Mouse (Mus musculus) adrenal gland, adult 18-20 months (tissue): ENCODE results near the gene Fat4. TPM values are rescaled to one million over a fixed set of nuclear protein-coding genes. Genes with fewer than 3 reads are reported as not detected.

Experiments used
- DNase-seq, 2 experiments: peaks; one replicate each; pipeline ENCODE4 v3.0.0; 2021 to 2022; ENCODE audit warnings: low spot score in 2 of 2
- total RNA-seq, 2 experiments: library from RNA; stranded (reverse); gene quantifications; 1 replicate in 1 of 2; 2 replicates in 1 of 2; pipeline ENCODE4 v1.2.3; 2021

Gene Fat4
- total RNA-seq, 2 experiments from 2014 or later = 3.0 to 12.2 TPM

- no peak for DNase-seq
These were observed 20.1 kb downstream of the Fat4 start for GRCm38 (mm10) chr3:38906832-38907231.

GRCm38 (mm10) chr3:38907676-38908425 is 21.1 kb downstream of the Fat4 start:
- no peak for DNase-seq

- DNase-seq = no peak
These were observed 21.8 kb downstream of the Fat4 start for GRCm38 (mm10) chr3:38908426-38909111.

GRCm38 (mm10) chr3:38912768-38913487 is 26.2 kb downstream of the Fat4 start:
- no peak for DNase-seq

- DNase-seq = no peak
These were observed 26.9 kb downstream of the Fat4 start for GRCm38 (mm10) chr3:38913488-38914105.

GRCm38 (mm10) chr3:38918926-38919325 is 32.2 kb downstream of the Fat4 start:
- no peak for DNase-seq

- DNase-seq = no peak
These were observed 34.3 kb downstream of the Fat4 start for GRCm38 (mm10) chr3:38921031-38921430.

GRCm38 (mm10) chr3:38923251-38923686 is 36.5 kb downstream of the Fat4 start:
- DNase-seq = no peak

- no peak for DNase-seq
These were observed 41.4 kb downstream of the Fat4 start for GRCm38 (mm10) chr3:38928076-38928686.

GRCm38 (mm10) chr3:38928751-38929150 is 42.0 kb downstream of the Fat4 start:
- DNase-seq = no peak

GRCm38 (mm10) chr3:38934780-38935179 is 48.0 kb downstream of the Fat4 start:
- no peak for DNase-seq

- no peak for DNase-seq
These were observed 49.7 kb downstream of the Fat4 start for GRCm38 (mm10) chr3:38936485-38936884.

GRCm38 (mm10) chr3:38937159-38937558 is 50.4 kb downstream of the Fat4 start:
- no peak for DNase-seq

- DNase-seq = no peak
These were observed 51.4 kb downstream of the Fat4 start for GRCm38 (mm10) chr3:38938136-38938535.

GRCm38 (mm10) chr3:38939573-38939972 is 52.8 kb downstream of the Fat4 start:
- DNase-seq = no peak

- no peak for DNase-seq
These were observed 53.6 kb downstream of the Fat4 start for GRCm38 (mm10) chr3:38940327-38940726.

- no peak for DNase-seq
These were observed 58.4 kb downstream of the Fat4 start for GRCm38 (mm10) chr3:38945157-38945556.

- DNase-seq = no peak
These were observed 61.0 kb downstream of the Fat4 start for GRCm38 (mm10) chr3:38947706-38948105.

GRCm38 (mm10) chr3:38952602-38953001 is 65.9 kb downstream of the Fat4 start:
- DNase-seq = no peak

GRCm38 (mm10) chr3:38954196-38954595 is 67.5 kb downstream of the Fat4 start:
- DNase-seq = no peak
